Mouse (Mus musculus): ENCODE data around the gene Fbn1. TPM values are rescaled to one million over a fixed set of nuclear protein-coding genes. Genes with fewer than 3 reads are reported as not detected.

The Fbn1 gene
- polyA plus RNA-seq, 1 experiment from 2014 or later: 32.8 TPM

DNA sequence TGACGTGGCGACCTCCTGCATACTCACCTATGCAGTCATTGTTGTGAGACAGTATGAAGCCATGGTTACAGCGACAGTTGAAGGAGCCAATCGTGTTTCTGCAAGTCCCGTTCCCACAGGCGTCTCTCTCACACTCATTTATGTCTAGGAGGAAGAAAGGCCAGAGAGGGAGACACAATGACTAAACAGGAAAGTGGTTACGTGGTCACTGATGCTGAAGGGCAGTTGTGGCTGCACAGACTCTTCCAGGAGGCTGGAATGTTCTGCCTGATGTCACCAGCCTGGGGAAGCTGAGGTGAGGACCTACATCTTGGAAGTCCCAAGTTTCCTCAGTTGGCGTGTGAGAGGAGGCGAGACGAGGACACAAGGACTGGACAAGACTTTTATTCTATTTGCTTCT, 177.3 kb downstream of the Fbn1 start:
- H3K4me2 ChIP-seq (ENCODE audit: low read depth, low read length): no peak overlapping the region
- no peak overlapping the region for H3K4me3 ChIP-seq (ENCODE audit: low read length)
- no peaks in the 10 kb centered on the region for H3K9me3 ChIP-seq (ENCODE audit: control insufficient read depth, low read length)
- no peaks in the 10 kb centered on the region for H3K27me3 ChIP-seq (ENCODE audit: control insufficient read depth, insufficient read depth, low read depth, low read length)
- H3K9ac ChIP-seq (ENCODE audit: low read length): no peak overlapping the region
- no peak overlapping the region for H3K27ac ChIP-seq (ENCODE audit: low read length)
- no peaks in the 10 kb centered on the region for H3K4me1 ChIP-seq (replicated peaks; ENCODE audit: control insufficient read depth, insufficient read depth, low read length)
- H3K36me3 ChIP-seq (ENCODE audit: control insufficient read depth, insufficient read depth, low read length): peaks cover 15% of the 10 kb centered on the region; the same call in 1 of the 2 replicates
- 86% methylated on average over 10 of the region's 10 CpGs for WGBS
- no peak for ATAC-seq (ENCODE audit: low read depth)

DNA sequence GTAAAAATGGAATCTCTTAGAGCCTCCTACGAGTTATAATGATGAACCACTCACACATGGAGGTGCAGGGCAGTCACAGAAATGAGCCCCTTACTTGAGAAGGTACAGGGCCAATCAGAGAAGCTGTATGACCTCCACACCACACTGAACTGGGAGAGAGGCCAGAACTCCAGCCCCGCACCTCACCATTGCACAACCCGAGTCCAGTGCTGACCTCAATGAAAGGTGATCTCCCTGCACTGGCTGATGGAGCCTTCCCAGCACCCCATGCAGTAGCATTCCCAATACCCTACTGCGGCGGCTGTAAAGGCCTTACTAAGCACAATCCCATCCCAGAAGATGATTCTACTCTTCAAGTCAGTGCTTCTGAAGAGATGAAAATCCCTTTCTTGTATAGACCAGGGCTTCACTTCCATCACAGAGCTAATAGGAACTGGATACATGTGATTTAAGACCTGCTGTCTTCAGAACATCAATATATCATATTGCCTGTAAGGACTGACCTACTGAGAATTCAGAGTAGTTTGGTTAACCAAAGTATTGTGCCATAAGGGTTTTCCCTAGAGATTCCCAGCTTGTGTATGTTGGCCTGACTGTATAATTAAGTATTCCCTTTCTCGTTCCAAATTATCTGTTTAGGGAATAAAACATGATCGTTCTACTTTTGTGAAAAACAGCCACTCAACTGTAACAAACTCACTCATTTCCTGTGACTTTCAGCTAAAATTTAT, 182.5 kb downstream of the Fbn1 start:
- 57% methylated on average over 7 of the region's 7 CpGs for WGBS
- H3K27me3 ChIP-seq (ENCODE audit: control insufficient read depth, insufficient read depth, low read depth, low read length): no peaks in the 10 kb centered on the region

DNA sequence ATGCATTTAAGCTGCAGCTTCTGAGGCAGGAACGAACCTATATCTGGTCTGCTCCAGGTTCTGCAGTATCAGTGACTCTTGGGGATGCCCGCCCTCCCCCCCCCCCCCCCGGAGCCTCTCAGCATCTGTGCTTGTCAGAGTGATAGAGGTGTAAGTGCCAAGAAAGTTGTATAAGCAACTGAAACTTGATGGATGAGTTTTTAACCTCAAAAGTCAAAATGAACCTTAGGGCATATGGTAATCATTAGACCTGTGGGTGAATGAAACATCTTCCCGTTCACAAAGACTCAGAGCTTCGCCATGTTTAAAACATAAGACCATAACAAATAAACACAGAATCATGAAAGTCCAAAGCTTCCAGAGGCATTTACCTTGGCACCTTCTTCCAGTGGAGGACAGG, 183.3 kb downstream of the Fbn1 start:
- Histone ChIP-seq H3K27me3 (ENCODE audit: control insufficient read depth, insufficient read depth, low read depth, low read length) (no peaks in the 10 kb centered on the region), H3K9me3 (ENCODE audit: control insufficient read depth, low read length) (no peaks in the 10 kb centered on the region), H3K4me1 (replicated peaks; ENCODE audit: control insufficient read depth, insufficient read depth, low read length) (no peaks in the 10 kb centered on the region), H3K27ac (ENCODE audit: low read length) (no peak overlapping the region), H3K36me3 (ENCODE audit: control insufficient read depth, insufficient read depth, low read length) (peaks cover 11% of the 10 kb centered on the region; the same call in 1 of the 2 replicates), H3K4me3 (ENCODE audit: low read length) (no peak overlapping the region), H3K9ac (ENCODE audit: low read length) (no peak overlapping the region), H3K4me2 (ENCODE audit: low read depth, low read length) (no peak overlapping the region)
- 50% methylated on average over 5 of the region's 5 CpGs for WGBS
- ATAC-seq (ENCODE audit: low read depth): no peak

More for the DNA sequence above, 182.5 kb downstream of the Fbn1 start:
- H3K4me3 ChIP-seq (ENCODE audit: low read length): no peak overlapping the region
- ATAC-seq (ENCODE audit: low read depth): no peak
- H3K9ac ChIP-seq (ENCODE audit: low read length): no peak overlapping the region
- H3K4me1 ChIP-seq (replicated peaks; ENCODE audit: control insufficient read depth, insufficient read depth, low read length): no peaks in the 10 kb centered on the region
- no peaks in the 10 kb centered on the region for H3K9me3 ChIP-seq (ENCODE audit: control insufficient read depth, low read length)
- H3K36me3 ChIP-seq (ENCODE audit: control insufficient read depth, insufficient read depth, low read length): peaks cover 13% of the 10 kb centered on the region; the same call in 1 of the 2 replicates
- H3K4me2 ChIP-seq (ENCODE audit: low read depth, low read length): no peak overlapping the region
- no peak overlapping the region for H3K27ac ChIP-seq (ENCODE audit: low read length)

DNA sequence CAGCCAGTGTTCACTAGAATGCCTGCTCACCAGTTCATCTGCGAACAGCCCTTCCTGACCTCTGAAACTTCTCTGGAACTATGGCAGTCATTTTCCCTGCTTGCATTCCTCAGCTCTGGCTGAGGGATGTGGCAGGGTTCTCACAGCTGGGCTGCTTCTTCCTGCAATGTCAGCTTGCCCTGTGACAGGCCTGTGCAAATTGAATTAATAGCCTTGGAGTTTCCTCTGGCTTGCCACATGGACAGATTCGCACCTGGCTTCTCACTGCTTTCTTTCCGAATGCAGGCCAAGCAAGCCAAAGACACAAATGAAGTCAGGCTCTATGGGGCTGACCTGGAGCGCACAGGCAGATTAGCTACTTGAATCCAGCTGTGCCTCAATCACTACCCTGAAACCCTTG, 184.4 kb downstream of the Fbn1 start:
- Histone ChIP-seq H3K9me3 (ENCODE audit: control insufficient read depth, low read length) (no peaks in the 10 kb centered on the region), H3K27ac (ENCODE audit: low read length) (peak overlapping the region; percentile 9; the same call in 1 of the 2 replicates), H3K9ac (ENCODE audit: low read length) (no peak overlapping the region), H3K36me3 (ENCODE audit: control insufficient read depth, insufficient read depth, low read length) (peaks cover 8% of the 10 kb centered on the region; the same call in 1 of the 2 replicates), H3K4me1 (replicated peaks; ENCODE audit: control insufficient read depth, insufficient read depth, low read length) (no peaks in the 10 kb centered on the region; the same call in 1 of the 2 replicates), H3K4me3 (ENCODE audit: low read length) (no peak overlapping the region), H3K27me3 (ENCODE audit: control insufficient read depth, insufficient read depth, low read depth, low read length) (no peaks in the 10 kb centered on the region), H3K4me2 (ENCODE audit: low read depth, low read length) (no peak overlapping the region)
- WGBS: 37% methylated on average over 4 of the region's 4 CpGs
- peak; percentile 41; the same call in 1 of the 2 replicates for ATAC-seq (ENCODE audit: low read depth)

DNA sequence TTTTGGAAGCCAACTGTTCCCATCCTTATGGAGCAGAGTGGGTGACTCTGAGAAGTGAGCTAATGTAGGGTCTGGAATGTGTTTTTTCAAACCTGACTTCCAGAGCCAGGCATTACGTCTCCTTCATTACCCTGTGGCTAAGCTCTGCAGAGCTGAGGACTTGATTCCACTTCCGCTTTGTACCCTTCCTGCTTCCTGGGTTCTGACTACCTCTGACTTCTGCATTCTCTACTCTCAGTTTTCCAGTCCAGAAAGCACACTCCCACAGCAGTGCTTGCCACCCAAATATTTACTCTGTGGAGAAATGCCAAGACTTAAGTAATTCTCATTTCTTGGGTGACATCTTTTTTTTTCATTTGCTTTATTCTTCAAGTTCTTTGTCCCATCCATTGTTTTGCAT, 185.2 kb downstream of the Fbn1 start:
- Histone ChIP-seq H3K4me1 (replicated peaks; ENCODE audit: control insufficient read depth, insufficient read depth, low read length) (no peaks in the 10 kb centered on the region; the same call in 1 of the 2 replicates), H3K4me3 (ENCODE audit: low read length) (no peak overlapping the region), H3K36me3 (ENCODE audit: control insufficient read depth, insufficient read depth, low read length) (0 out of 2 replicates have a peak, but pooled peaks cover 8% of the 10 kb centered on the region), H3K27me3 (ENCODE audit: control insufficient read depth, insufficient read depth, low read depth, low read length) (no peaks in the 10 kb centered on the region), H3K27ac (ENCODE audit: low read length) (no peak overlapping the region), H3K9me3 (ENCODE audit: control insufficient read depth, low read length) (no peaks in the 10 kb centered on the region), H3K4me2 (ENCODE audit: low read depth, low read length) (no peak overlapping the region), H3K9ac (ENCODE audit: low read length) (no peak overlapping the region)
- ATAC-seq (ENCODE audit: low read depth): no peak
- WGBS: 61% methylated on average over 2 of the region's 2 CpGs

DNA sequence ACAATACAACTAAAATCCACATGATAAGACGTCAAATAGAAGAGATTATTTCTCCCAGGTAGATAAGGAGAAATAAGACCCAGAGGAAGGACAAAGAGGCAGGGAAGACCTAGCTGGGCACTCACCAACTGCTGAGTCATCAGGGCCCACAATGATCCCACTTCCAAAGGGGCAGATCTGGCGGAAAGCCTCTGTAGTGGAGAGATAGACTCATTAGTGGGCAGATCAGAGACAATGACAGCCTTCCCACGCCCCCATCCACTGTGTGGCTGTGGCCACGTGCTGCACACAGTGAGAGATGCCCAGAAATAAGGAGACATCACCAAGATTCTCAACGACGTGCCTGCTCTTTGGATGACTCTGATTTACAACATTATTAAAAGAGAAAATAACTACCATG, 186.7 kb downstream of the Fbn1 start:
- no peaks in the 10 kb centered on the region for H3K9me3 ChIP-seq (ENCODE audit: control insufficient read depth, low read length)
- H3K4me1 ChIP-seq (replicated peaks; ENCODE audit: control insufficient read depth, insufficient read depth, low read length): no peaks in the 10 kb centered on the region; the same call in 1 of the 2 replicates
- no peak for ATAC-seq (ENCODE audit: low read depth)
- H3K27me3 ChIP-seq (ENCODE audit: control insufficient read depth, insufficient read depth, low read depth, low read length): no peaks in the 10 kb centered on the region
- no peak overlapping the region for H3K27ac ChIP-seq (ENCODE audit: low read length)
- WGBS: 84% methylated on average over 6 of the region's 6 CpGs
- H3K36me3 ChIP-seq (ENCODE audit: control insufficient read depth, insufficient read depth, low read length): peaks cover 14% of the 10 kb centered on the region; the same call in 1 of the 2 replicates
- H3K4me2 ChIP-seq (ENCODE audit: low read depth, low read length): no peak overlapping the region
- no peak overlapping the region for H3K9ac ChIP-seq (ENCODE audit: low read length)
- no peak overlapping the region for H3K4me3 ChIP-seq (ENCODE audit: low read length)

DNA sequence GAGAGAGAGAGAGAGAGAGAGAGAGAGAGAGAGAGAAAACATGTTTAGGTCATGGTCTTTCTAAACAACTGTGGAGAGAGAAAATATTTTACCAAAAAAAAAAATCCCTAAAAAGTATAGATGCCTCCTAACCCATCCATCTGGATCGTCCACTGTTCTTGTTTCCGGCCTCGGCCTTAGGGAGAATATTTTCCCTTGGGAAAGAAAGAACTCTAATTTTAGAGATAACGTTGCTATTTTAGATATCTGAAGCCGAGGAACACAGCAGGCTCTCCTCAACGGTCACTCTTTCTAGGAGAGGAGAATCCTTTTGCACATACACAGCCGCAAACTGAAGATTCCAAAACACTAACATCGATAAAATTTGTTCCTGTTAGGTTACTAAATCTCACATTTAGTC, 188.1 kb downstream of the Fbn1 start:
- peak; percentile 51; the same call in 1 of the 2 replicates for ATAC-seq (ENCODE audit: low read depth)
- peak overlapping the region; percentile 70 for H3K27ac ChIP-seq (ENCODE audit: low read length)

DNA sequence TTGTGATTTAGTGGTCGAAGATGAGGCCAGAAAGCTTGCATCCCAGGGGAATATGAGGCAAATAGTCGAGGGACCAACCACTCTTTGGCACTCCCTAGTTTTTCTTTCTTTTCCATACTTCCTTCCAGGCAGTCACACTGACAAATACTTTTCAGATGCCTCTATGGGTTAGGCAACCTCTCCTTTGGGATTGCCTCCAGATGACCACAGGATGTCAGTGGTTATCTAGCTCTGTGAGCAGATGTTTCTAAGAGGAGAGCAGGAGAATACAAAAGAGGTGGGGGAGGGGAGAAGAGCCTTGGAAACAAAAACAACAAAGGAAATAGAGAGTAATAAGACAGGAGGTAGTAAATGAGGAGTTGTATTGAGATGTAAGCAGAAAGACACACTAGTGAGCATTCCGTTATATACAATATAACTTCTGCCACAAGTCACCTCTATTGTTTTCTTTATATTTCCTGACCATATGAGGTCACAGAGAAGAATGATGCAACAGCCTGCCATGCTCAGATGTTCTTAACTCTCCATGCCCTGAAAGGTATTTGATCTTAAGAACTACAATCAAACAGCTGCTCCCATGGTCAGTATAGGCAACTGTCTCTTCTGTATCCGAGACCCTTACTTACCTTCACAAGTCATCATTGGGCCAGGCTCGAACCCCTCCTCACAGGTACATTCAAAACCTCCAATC, 189.3 kb downstream of the Fbn1 start:
- Histone ChIP-seq H3K36me3 (ENCODE audit: control insufficient read depth, insufficient read depth, low read length) (peaks cover 14% of the 10 kb centered on the region; the same call in 1 of the 2 replicates), H3K4me3 (ENCODE audit: low read length) (no peak overlapping the region), H3K27me3 (ENCODE audit: control insufficient read depth, insufficient read depth, low read depth, low read length) (no peaks in the 10 kb centered on the region), H3K27ac (ENCODE audit: low read length) (peak overlapping the region; percentile 41), H3K4me1 (replicated peaks; ENCODE audit: control insufficient read depth, insufficient read depth, low read length) (peaks cover 5% of the 10 kb centered on the region), H3K9ac (ENCODE audit: low read length) (no peak overlapping the region), H3K9me3 (ENCODE audit: control insufficient read depth, low read length) (no peaks in the 10 kb centered on the region), H3K4me2 (ENCODE audit: low read depth, low read length) (no peak overlapping the region)
- ATAC-seq (ENCODE audit: low read depth): no peak
- WGBS: 68% methylated on average over 5 of the region's 5 CpGs

More for the DNA sequence above, 188.1 kb downstream of the Fbn1 start:
- 49% methylated on average over 8 of the region's 8 CpGs for WGBS
- Histone ChIP-seq H3K4me1 (replicated peaks; ENCODE audit: control insufficient read depth, insufficient read depth, low read length) (peaks cover 3% of the 10 kb centered on the region; the same call in 1 of the 2 replicates), H3K9me3 (ENCODE audit: control insufficient read depth, low read length) (no peaks in the 10 kb centered on the region), H3K4me2 (ENCODE audit: low read depth, low read length) (no peak overlapping the region), H3K27me3 (ENCODE audit: control insufficient read depth, insufficient read depth, low read depth, low read length) (no peaks in the 10 kb centered on the region), H3K9ac (ENCODE audit: low read length) (no peak overlapping the region), H3K4me3 (ENCODE audit: low read length) (no peak overlapping the region), H3K36me3 (ENCODE audit: control insufficient read depth, insufficient read depth, low read length) (peaks cover 14% of the 10 kb centered on the region; the same call in 1 of the 2 replicates)

DNA sequence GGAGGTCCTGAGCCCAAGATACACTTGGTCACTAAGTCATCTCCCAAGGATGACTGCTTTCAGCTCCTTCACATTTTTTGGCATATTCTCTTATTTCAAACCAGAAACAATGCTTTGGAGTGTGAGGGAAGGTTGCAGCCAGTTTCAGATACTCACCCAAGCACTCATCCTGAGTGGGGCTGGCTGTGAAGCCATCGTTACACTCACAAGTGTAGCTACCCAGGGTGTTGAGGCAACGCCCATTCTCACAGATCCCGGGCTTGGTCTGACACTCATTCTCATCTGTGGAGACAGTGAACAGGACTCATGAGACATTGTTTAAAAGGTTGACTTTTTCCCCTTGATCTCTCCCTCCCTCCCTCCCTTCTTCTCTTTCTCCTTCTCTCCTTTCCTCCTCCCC, 192.6 kb downstream of the Fbn1 start:
- WGBS: 80% methylated on average over 3 of the region's 3 CpGs
- no peak overlapping the region for H3K4me3 ChIP-seq (ENCODE audit: low read length)
- peaks cover 20% of the 10 kb centered on the region for H3K36me3 ChIP-seq (ENCODE audit: control insufficient read depth, insufficient read depth, low read length)
- H3K27ac ChIP-seq (ENCODE audit: low read length): no peak overlapping the region; the same call in 1 of the 2 replicates
- peaks cover 5% of the 10 kb centered on the region for H3K4me1 ChIP-seq (replicated peaks; ENCODE audit: control insufficient read depth, insufficient read depth, low read length)
- H3K9me3 ChIP-seq (ENCODE audit: control insufficient read depth, low read length): no peaks in the 10 kb centered on the region
- no peaks in the 10 kb centered on the region for H3K27me3 ChIP-seq (ENCODE audit: control insufficient read depth, insufficient read depth, low read depth, low read length)
- no peak for ATAC-seq (ENCODE audit: low read depth)
- H3K4me2 ChIP-seq (ENCODE audit: low read depth, low read length): no peak overlapping the region
- no peak overlapping the region for H3K9ac ChIP-seq (ENCODE audit: low read length)

All from lung, embryonic 16.5 days (tissue).